Mouse (Mus musculus) stomach, embryonic 16.5 days (tissue): ENCODE measurements around the gene Dnajc5. TPM values are rescaled to one million over a fixed set of nuclear protein-coding genes. Genes with fewer than 3 reads are reported as not detected.

Experiments used
- ATAC-seq: fragments of 200-750 bp; cut with Nextera tagmentation; 2 replicates; pipeline ENCODE4 v1.8.0; 2017; ENCODE audit warnings: moderate number of reproducible peaks, moderate TSS enrichment; ENCODE audit not compliant: insufficient read depth, low FRiP score
- H3K27ac ChIP-seq: fragments of 300-500 bp; sonication (generic); 2 replicates; pipeline ENCODE4 v1.5.1; 2014; ENCODE audit warnings: low read length
- H3K27me3 ChIP-seq: fragments of 300-500 bp; sonication (generic); 2 replicates; pipeline ENCODE4 v1.6.1; 2014; ENCODE audit warnings: low read length, control low read depth, mixed read lengths; ENCODE audit not compliant: control insufficient read depth, insufficient read depth
- H3K36me3 ChIP-seq: fragments of 300-500 bp; sonication (generic); 2 replicates; pipeline ENCODE4 v1.6.1; 2014; ENCODE audit warnings: low read length; ENCODE audit not compliant: control insufficient read depth, insufficient read depth
- H3K4me1 ChIP-seq: fragments of 300-500 bp; sonication (generic); 2 replicates; pipeline ENCODE4 v1.6.1; 2014; ENCODE audit warnings: low read length, control low read depth, mixed read lengths; ENCODE audit not compliant: control insufficient read depth, insufficient read depth
- H3K4me2 ChIP-seq: fragments of 300-500 bp; sonication (generic); 2 replicates; pipeline ENCODE4 v1.6.1; 2014; ENCODE audit warnings: low read depth, low read length, mixed read lengths
- H3K4me3 ChIP-seq: fragments of 300-500 bp; sonication (generic); replicated peaks from 2 replicates; pipeline ENCODE4 v1.5.1; 2014; ENCODE audit warnings: mild to moderate bottlenecking, low read length
- H3K9ac ChIP-seq: fragments of 300-500 bp; sonication (generic); 2 replicates; pipeline ENCODE4 v1.6.1; 2014; ENCODE audit warnings: low read length
- H3K9me3 ChIP-seq: fragments of 300-500 bp; sonication (generic); replicated peaks from 2 replicates; pipeline ENCODE4 v1.6.1; 2016; ENCODE audit warnings: low read length, control low read depth; ENCODE audit not compliant: control insufficient read depth
- WGBS: fragments of 180-500 bp; shearing (Covaris S2); extraction: QIAGEN DNeasy Blood & Tissue Kit; methylation state at CpG from one replicate; pipeline ENCODE4 v1.1.7; 2014; 5-methylcytosine and 5-hydroxymethylcytosine counted together
- polyA plus RNA-seq: library from polyadenylated mRNA; unstranded; fragments of >200 nt; fragmentation: Nextera tagmentation; extraction: Ambion mirVana; gene quantifications from 2 replicates; pipeline ENCODE4 v1.2.1, GENCODE M21; 2015

Dnajc5 gene
- polyA plus RNA-seq, result 77.5 and 84.9 TPM in 2 replicates

GRCm38 (mm10) chr2:181520118-181520935 is at the start of gene Dnajc5:
Gene Dnajc5 (plus strand): TSS chr2:181520485.
- H3K36me3 ChIP-seq, result no peaks in the 10 kb centered on the region; the same call in none of the 2 replicates
- H3K4me3 ChIP-seq, result peak within 1 kb of the TSS; percentile 97
- under 1% methylated on average over 74 of the region's 74 CpGs for WGBS
- no peaks in the 10 kb centered on the region for H3K27me3 ChIP-seq
- H3K4me2 ChIP-seq, result peak within 1 kb of the TSS; percentile 70
- H3K9me3 ChIP-seq, result no peaks in the 10 kb centered on the region
- H3K4me1 ChIP-seq, result peaks cover 27% of the 10 kb centered on the region
- peak within 1 kb of the TSS; percentile 96 for H3K9ac ChIP-seq
- peak within 1 kb of the TSS; percentile 98 for H3K27ac ChIP-seq
- peak; percentile 97 for ATAC-seq

- Histone ChIP-seq H3K9me3 (no peaks in the 10 kb centered on the region), H3K27me3 (no peaks in the 10 kb centered on the region), H3K36me3 (no peaks in the 10 kb centered on the region), H3K27ac (no peak overlapping the region), H3K4me3 (no peak overlapping the region), H3K9ac (no peak overlapping the region), H3K4me2 (no peak overlapping the region), H3K4me1 (peaks cover 6% of the 10 kb centered on the region; the same call in 1 of the 2 replicates)
- WGBS, result 49% methylated on average over 5 of the region's 5 CpGs
- ATAC-seq, result peak; percentile 56; the same call in 1 of the 2 replicates
Measured at GRCm38 (mm10) chr2:181471246-181471645, 49.0 kb upstream of the Dnajc5 start.

GRCm38 (mm10) chr2:181472256-181472827 is 47.9 kb upstream of the Dnajc5 start:
- Histone ChIP-seq H3K9me3 (no peaks in the 10 kb centered on the region), H3K27ac (no peak overlapping the region), H3K4me2 (no peak overlapping the region), H3K4me3 (no peak overlapping the region), H3K9ac (no peak overlapping the region), H3K36me3 (no peaks in the 10 kb centered on the region), H3K4me1 (peaks cover 6% of the 10 kb centered on the region; the same call in 1 of the 2 replicates), H3K27me3 (no peaks in the 10 kb centered on the region)
- WGBS, result 53% methylated on average over 1 of the region's 1 CpGs
- ATAC-seq, result no peak

GRCm38 (mm10) chr2:181483120-181483519 is 37.2 kb upstream of the Dnajc5 start:
- Histone ChIP-seq H3K27ac (no peak overlapping the region), H3K4me1 (peaks cover 16% of the 10 kb centered on the region), H3K27me3 (no peaks in the 10 kb centered on the region), H3K4me3 (no peak overlapping the region), H3K4me2 (no peak overlapping the region), H3K9me3 (no peaks in the 10 kb centered on the region), H3K9ac (no peak overlapping the region), H3K36me3 (no peaks in the 10 kb centered on the region)
- 0 out of 2 replicates have a peak, but pooled peaks have one; percentile 22 for ATAC-seq
- 30% methylated on average over 2 of the region's 2 CpGs for WGBS

GRCm38 (mm10) chr2:181483562-181484318 is 36.5 kb upstream of the Dnajc5 start:
- Histone ChIP-seq H3K36me3 (no peaks in the 10 kb centered on the region), H3K4me3 (no peak overlapping the region), H3K9me3 (no peaks in the 10 kb centered on the region), H3K27ac (no peak overlapping the region; the same call in 1 of the 2 replicates), H3K27me3 (no peaks in the 10 kb centered on the region), H3K4me1 (peaks cover 17% of the 10 kb centered on the region), H3K9ac (no peak overlapping the region), H3K4me2 (no peak overlapping the region)
- ATAC-seq, result peak; percentile 60; the same call in 1 of the 2 replicates
- 30% methylated on average over 7 of the region's 7 CpGs for WGBS

GRCm38 (mm10) chr2:181484456-181485233 is 35.6 kb upstream of the Dnajc5 start:
- Histone ChIP-seq H3K4me3 (no peak overlapping the region), H3K4me2 (no peak overlapping the region), H3K36me3 (no peaks in the 10 kb centered on the region), H3K27ac (no peak overlapping the region), H3K9ac (no peak overlapping the region), H3K9me3 (no peaks in the 10 kb centered on the region), H3K27me3 (no peaks in the 10 kb centered on the region), H3K4me1 (peaks cover 17% of the 10 kb centered on the region)
- ATAC-seq, result no peak
- WGBS, result 80% methylated on average over 6 of the region's 6 CpGs

GRCm38 (mm10) chr2:181485741-181486140 is 34.5 kb upstream of the Dnajc5 start:
- 26% methylated on average over 1 of the region's 1 CpGs for WGBS
- peaks cover 17% of the 10 kb centered on the region for H3K4me1 ChIP-seq
- H3K36me3 ChIP-seq, result no peaks in the 10 kb centered on the region
- no peak for ATAC-seq
- no peak overlapping the region for H3K4me2 ChIP-seq
- no peak overlapping the region for H3K4me3 ChIP-seq
- no peak overlapping the region for H3K9ac ChIP-seq
- no peaks in the 10 kb centered on the region for H3K27me3 ChIP-seq
- no peak overlapping the region for H3K27ac ChIP-seq
- no peaks in the 10 kb centered on the region for H3K9me3 ChIP-seq
